Mouse (Mus musculus) gastrocnemius, adult 18-20 months (tissue): ENCODE measurements around the gene 2810006K23Rik. TPM values are rescaled to one million over a fixed set of nuclear protein-coding genes. Genes with fewer than 3 reads are reported as not detected.

Experiments used
- DNase-seq: peaks from one replicate; pipeline ENCODE4 v3.0.0; 2021; ENCODE audit warnings: low spot score
- total RNA-seq, 2 experiments: library from RNA; stranded (reverse); gene quantifications; 2 replicates each; pipeline ENCODE4 v1.2.3; 2021

The 2810006K23Rik gene
- total RNA-seq, 2 experiments from 2014 or later, result 7.3 to 7.7 TPM

- DNase-seq, result no peak
These were observed 52.2 kb downstream of the 2810006K23Rik start for GRCm38 (mm10) chr5:124380121-124380520.

GRCm38 (mm10) chr5:124387932-124388331 is 60.0 kb downstream of the 2810006K23Rik start:
- DNase-seq, result no peak

Other genes with a start within 250 kb of the 2810006K23Rik start
- 1 to 10 TPM; 8.4 to 8.9 TPM for gene Abcb9, start 232.3 kb upstream of the 2810006K23Rik start, total RNA-seq
- gene Ogfod2, start 215.8 kb upstream of the 2810006K23Rik start, total RNA-seq, result 10 to 100 TPM; 13.2 to 14.5 TPM
- 10 to 100 TPM; 39.1 TPM for gene Arl6ip4, start 212.0 kb upstream of the 2810006K23Rik start, total RNA-seq
- gene Pitpnm2, start 78.3 kb upstream of the 2810006K23Rik start, total RNA-seq, result 10 to 100 TPM; 19.6 to 20.9 TPM
- gene Mphosph9, start 117 bp upstream of the 2810006K23Rik start, total RNA-seq, result 1 to 10 TPM; 3.1 to 3.3 TPM
- gene Cdk2ap1, start 35.0 kb downstream of the 2810006K23Rik start, total RNA-seq, result 100 to 1,000 TPM; 146 to 161 TPM
- gene Sbno1, start 97.9 kb downstream of the 2810006K23Rik start, total RNA-seq, result 10 to 100 TPM; 40.4 to 42.4 TPM
- gene Kmt5a, start 111.8 kb downstream of the 2810006K23Rik start, total RNA-seq, result 100 to 1,000 TPM; 167 to 244 TPM
- gene Rilpl2, start 150.3 kb downstream of the 2810006K23Rik start, total RNA-seq, result 1 to 10 TPM; 4.6 to 5.6 TPM
- gene Snrnp35, start 155.0 kb downstream of the 2810006K23Rik start, total RNA-seq, result 10 to 100 TPM; 21.0 to 28.1 TPM
- 100 to 1,000 TPM; 261 to 262 TPM for gene Rilpl1, start 203.3 kb downstream of the 2810006K23Rik start, total RNA-seq
- gene Tmed2, start 212.6 kb downstream of the 2810006K23Rik start, total RNA-seq, result 100 to 1,000 TPM; 145 to 151 TPM
- gene Ddx55, start 224.8 kb downstream of the 2810006K23Rik start, total RNA-seq, result 1 to 10 TPM; 4.1 to 4.2 TPM